Mouse (Mus musculus) megakaryocyte, adult 5-6 weeks (primary cell): ENCODE measurements at regions not wholly inside any gene's neighbourhood (a gene's known extent, or its start where the extent isn't known, plus 50 kb on each side); places are given as distances from the start of the nearest gene placed in this dataset.

Experiments used
- ATAC-seq: 2 replicates; pipeline ENCODE4 v1.8.0; 2016; ENCODE audit warnings: mild to moderate bottlenecking, inconsistent platforms; ENCODE audit not compliant: poor library complexity, severe bottlenecking

- ATAC-seq, result no peak
Measured at GRCm38 (mm10) chr9:116241290-116241689, 66.1 kb upstream of the Tgfbr2 start.

GRCm38 (mm10) chr9:116236836-116237235 lies 61.7 kb upstream of the Tgfbr2 start:
- 0 out of 2 replicates have a peak, but pooled peaks have one; percentile 33 for ATAC-seq

GRCm38 (mm10) chr9:116234170-116234569 lies 59.0 kb upstream of the Tgfbr2 start:
- no peak for ATAC-seq

GRCm38 (mm10) chr9:116232386-116232785 lies 57.2 kb upstream of the Tgfbr2 start:
- no peak for ATAC-seq

- ATAC-seq, result no peak
Measured at GRCm38 (mm10) chr9:116231351-116232311, 56.5 kb upstream of the Tgfbr2 start.

GRCm38 (mm10) chr9:116230346-116230745 lies 55.2 kb upstream of the Tgfbr2 start:
- no peak for ATAC-seq

- ATAC-seq, result no peak
Measured at GRCm38 (mm10) chr9:116228443-116228842, 53.3 kb upstream of the Tgfbr2 start.

- no peak for ATAC-seq
Measured at GRCm38 (mm10) chr9:116227738-116228137, 52.6 kb upstream of the Tgfbr2 start.
